Mouse (Mus musculus): ENCODE results near the gene Oxsm.

- TF ChIP-seq CTCF (IDR thresholded peaks at IDR 0.05; ENCODE audit: extremely low read depth, insufficient read depth, insufficient read length, insufficient replicate concordance) (no peak), POLR2A (IDR thresholded peaks at IDR 0.05; ENCODE audit: low read depth, low read length) (no peak)
Measured at GRCm38 (mm10) chr14:16269776-16270175, 20.2 kb upstream of the Oxsm start.
